Mouse (Mus musculus): ENCODE results near the gene Slit3. TPM values are rescaled to one million over a fixed set of nuclear protein-coding genes. Genes with fewer than 3 reads are reported as not detected.

Gene Slit3
- total and polyA plus RNA-seq, 2 experiments from 2014 or later = 6.7 to 23.7 TPM

GRCm38 (mm10) chr11:35261562-35262087, 140.6 kb downstream of the Slit3 start:
- TF ChIP-seq EP300 (IDR thresholded peaks at IDR 0.05; ENCODE audit: low read depth) (no peak), CTCF (IDR thresholded peaks at IDR 0.05; ENCODE audit: low read depth) (no peak)
- Histone ChIP-seq H3K4me2 (ENCODE audit: low read depth, low read length) (no peak overlapping the region), H3K4me1 (ENCODE audit: control insufficient read depth, insufficient read depth) (peaks cover 5% of the 10 kb centered on the region), H3K9ac (replicated peaks; ENCODE audit: low read depth, low read length) (no peak overlapping the region), H3K36me3 (replicated peaks; ENCODE audit: control insufficient read depth, insufficient read depth, low read length) (no peaks in the 10 kb centered on the region), H3K4me3 (ENCODE audit: low read depth, low read length) (no peak overlapping the region), H3K27ac (ENCODE audit: low read depth) (no peak overlapping the region), H3K9me3 (replicated peaks; ENCODE audit: control insufficient read depth, low read length) (no peaks in the 10 kb centered on the region), H3K27me3 (ENCODE audit: control insufficient read depth, insufficient read depth, low read length) (no peaks in the 10 kb centered on the region)
- WGBS = 83% methylated on average over 10 of the region's 10 CpGs
- no peak for DNase-seq (ENCODE audit: low spot score)
- no peak for ATAC-seq (ENCODE audit: insufficient read depth, low read depth)

DNA sequence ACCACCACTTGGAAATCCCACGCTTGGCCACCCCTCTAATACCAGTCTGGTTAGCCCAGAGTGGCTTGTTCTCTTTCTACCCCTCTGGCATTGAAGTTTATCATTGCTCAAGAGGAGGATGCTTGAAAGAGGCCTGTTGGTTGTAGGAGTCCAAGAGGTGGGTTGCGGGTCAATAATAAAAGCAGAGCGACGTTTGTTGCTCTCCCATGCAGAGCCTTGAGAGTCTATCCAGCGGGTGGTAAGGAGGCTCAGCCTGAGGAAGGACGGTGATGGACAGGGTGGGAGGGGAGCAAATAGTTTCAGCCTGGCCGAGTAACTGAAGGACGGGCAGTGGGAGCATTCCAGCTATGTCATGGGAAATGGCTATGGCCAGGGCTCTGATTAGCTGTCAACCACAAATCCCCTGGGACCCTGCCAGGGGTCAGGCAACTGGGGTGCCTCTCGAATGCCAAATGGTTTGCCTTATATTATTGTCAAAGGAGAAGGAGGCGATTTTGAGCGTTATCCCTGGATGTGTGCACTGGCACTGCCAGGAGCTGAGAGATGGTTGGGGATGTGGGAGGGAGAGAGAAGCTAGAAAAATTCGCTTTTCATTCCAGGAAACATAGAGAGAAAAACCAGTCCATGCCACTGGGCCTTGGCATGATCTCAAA, 141.4 kb downstream of the Slit3 start:
- H3K36me3 ChIP-seq (replicated peaks; ENCODE audit: control insufficient read depth, insufficient read depth, low read length) = no peaks in the 10 kb centered on the region
- WGBS = 60% methylated on average over 12 of the region's 12 CpGs
- H3K4me1 ChIP-seq (ENCODE audit: control insufficient read depth, insufficient read depth) = peaks cover 5% of the 10 kb centered on the region
- H3K4me3 ChIP-seq (ENCODE audit: low read depth, low read length) = no peak overlapping the region
- TF ChIP-seq EP300 (IDR thresholded peaks at IDR 0.05; ENCODE audit: low read depth) (no peak), CTCF (IDR thresholded peaks at IDR 0.05; ENCODE audit: low read depth) (no peak)
- no peaks in the 10 kb centered on the region for H3K27me3 ChIP-seq (ENCODE audit: control insufficient read depth, insufficient read depth, low read length)
- no peak overlapping the region for H3K27ac ChIP-seq (ENCODE audit: low read depth)
- no peak overlapping the region for H3K9ac ChIP-seq (replicated peaks; ENCODE audit: low read depth, low read length)
- no peaks in the 10 kb centered on the region for H3K9me3 ChIP-seq (replicated peaks; ENCODE audit: control insufficient read depth, low read length)
- DNase-seq (ENCODE audit: low spot score) (no peak), ATAC-seq (ENCODE audit: insufficient read depth, low read depth) (no peak)
- H3K4me2 ChIP-seq (ENCODE audit: low read depth, low read length) = no peak overlapping the region

DNA sequence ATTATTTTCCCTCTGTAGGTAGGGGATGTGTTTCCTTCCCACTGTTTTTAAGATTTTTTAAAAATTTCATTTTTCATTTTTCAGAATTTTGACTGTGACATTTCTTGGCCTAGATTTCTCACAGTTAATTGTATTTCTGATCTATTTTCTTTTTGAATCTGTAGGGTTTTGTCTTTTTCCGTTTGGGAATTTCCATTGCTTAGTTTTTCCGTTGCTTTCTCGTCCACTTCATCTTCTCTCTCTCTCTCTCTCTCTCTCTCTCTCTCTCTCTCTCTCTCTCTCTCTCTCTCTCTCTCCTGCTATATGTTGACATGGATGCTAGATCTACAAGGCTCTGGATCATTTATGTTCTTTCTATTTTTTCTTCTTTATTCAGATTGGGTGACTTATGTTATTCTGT, 143.7 kb downstream of the Slit3 start:
- Histone ChIP-seq H3K4me3 (ENCODE audit: low read depth, low read length) (no peak overlapping the region), H3K9ac (replicated peaks; ENCODE audit: low read depth, low read length) (no peak overlapping the region), H3K36me3 (replicated peaks; ENCODE audit: control insufficient read depth, insufficient read depth, low read length) (no peaks in the 10 kb centered on the region), H3K27me3 (ENCODE audit: control insufficient read depth, insufficient read depth, low read length) (no peaks in the 10 kb centered on the region), H3K27ac (ENCODE audit: low read depth) (no peak overlapping the region), H3K9me3 (replicated peaks; ENCODE audit: control insufficient read depth, low read length) (no peaks in the 10 kb centered on the region), H3K4me1 (ENCODE audit: control insufficient read depth, insufficient read depth) (no peaks in the 10 kb centered on the region; the same call in 1 of the 2 replicates), H3K4me2 (ENCODE audit: low read depth, low read length) (no peak overlapping the region)
- DNase-seq (ENCODE audit: low spot score) = no peak
- ATAC-seq (ENCODE audit: insufficient read depth, low read depth) = no peak
- WGBS = 87% methylated on average over 3 of the region's 3 CpGs
- TF ChIP-seq CTCF (IDR thresholded peaks at IDR 0.05; ENCODE audit: low read depth) (no peak), EP300 (IDR thresholded peaks at IDR 0.05; ENCODE audit: low read depth) (no peak)

GRCm38 (mm10) chr11:35270396-35270795, 149.4 kb downstream of the Slit3 start:
- no peak for ATAC-seq (ENCODE audit: insufficient read depth, low read depth)
- H3K4me1 ChIP-seq (ENCODE audit: control insufficient read depth, insufficient read depth) = no peaks in the 10 kb centered on the region
- TF ChIP-seq EP300 (IDR thresholded peaks at IDR 0.05; ENCODE audit: low read depth) (no peak), CTCF (IDR thresholded peaks at IDR 0.05; ENCODE audit: low read depth) (no peak)
- no peak overlapping the region for H3K9ac ChIP-seq (replicated peaks; ENCODE audit: low read depth, low read length)
- WGBS = 55% methylated on average over 9 of the region's 9 CpGs
- no peaks in the 10 kb centered on the region for H3K36me3 ChIP-seq (replicated peaks; ENCODE audit: control insufficient read depth, insufficient read depth, low read length)
- H3K9me3 ChIP-seq (replicated peaks; ENCODE audit: control insufficient read depth, low read length) = no peaks in the 10 kb centered on the region
- H3K4me2 ChIP-seq (ENCODE audit: low read depth, low read length) = no peak overlapping the region
- no peaks in the 10 kb centered on the region for H3K27me3 ChIP-seq (ENCODE audit: control insufficient read depth, insufficient read depth, low read length)
- no peak overlapping the region for H3K4me3 ChIP-seq (ENCODE audit: low read depth, low read length)
- no peak overlapping the region for H3K27ac ChIP-seq (ENCODE audit: low read depth)
- DNase-seq (ENCODE audit: low spot score) = no peak

- Histone ChIP-seq H3K4me2 (ENCODE audit: low read depth, low read length) (no peak overlapping the region), H3K9me3 (replicated peaks; ENCODE audit: control insufficient read depth, low read length) (no peaks in the 10 kb centered on the region), H3K27me3 (ENCODE audit: control insufficient read depth, insufficient read depth, low read length) (no peaks in the 10 kb centered on the region), H3K27ac (ENCODE audit: low read depth) (no peak overlapping the region), H3K4me3 (ENCODE audit: low read depth, low read length) (no peak overlapping the region), H3K36me3 (replicated peaks; ENCODE audit: control insufficient read depth, insufficient read depth, low read length) (no peaks in the 10 kb centered on the region), H3K4me1 (ENCODE audit: control insufficient read depth, insufficient read depth) (peaks cover 17% of the 10 kb centered on the region), H3K9ac (replicated peaks; ENCODE audit: low read depth, low read length) (no peak overlapping the region)
- ATAC-seq (ENCODE audit: insufficient read depth, low read depth) (no peak), DNase-seq (ENCODE audit: low spot score) (no peak)
- no peak for TF ChIP-seq CTCF (IDR thresholded peaks at IDR 0.05; ENCODE audit: low read depth)
- TF ChIP-seq EP300 (IDR thresholded peaks at IDR 0.05; ENCODE audit: low read depth) = no peak
- 83% methylated on average over 10 of the region's 10 CpGs for WGBS
These were observed 152.4 kb downstream of the Slit3 start for GRCm38 (mm10) chr11:35273416-35273815.

DNA sequence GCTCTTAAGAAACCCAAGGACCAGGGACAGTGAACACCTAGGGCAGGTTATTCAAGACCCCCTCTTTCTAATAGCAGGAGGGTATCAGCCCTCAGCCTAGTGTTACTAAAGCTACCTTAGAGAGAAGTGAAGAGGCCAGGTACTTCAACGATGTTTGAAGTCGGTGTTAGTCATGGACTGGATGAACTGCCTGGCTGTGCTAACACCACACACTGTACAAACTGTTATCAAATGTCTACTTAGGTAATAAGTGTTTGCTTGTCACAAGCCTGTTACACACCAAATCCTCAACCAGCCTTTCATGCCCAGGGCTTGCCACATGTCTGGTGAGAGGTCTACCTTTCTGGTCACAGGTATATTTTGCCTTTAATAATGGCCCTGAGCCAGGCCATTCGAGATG, 153.0 kb downstream of the Slit3 start:
- Histone ChIP-seq H3K9me3 (replicated peaks; ENCODE audit: control insufficient read depth, low read length) (no peaks in the 10 kb centered on the region), H3K9ac (replicated peaks; ENCODE audit: low read depth, low read length) (no peak overlapping the region), H3K4me3 (ENCODE audit: low read depth, low read length) (no peak overlapping the region), H3K4me2 (ENCODE audit: low read depth, low read length) (no peak overlapping the region), H3K4me1 (ENCODE audit: control insufficient read depth, insufficient read depth) (peaks cover 23% of the 10 kb centered on the region), H3K27me3 (ENCODE audit: control insufficient read depth, insufficient read depth, low read length) (no peaks in the 10 kb centered on the region), H3K36me3 (replicated peaks; ENCODE audit: control insufficient read depth, insufficient read depth, low read length) (no peaks in the 10 kb centered on the region), H3K27ac (ENCODE audit: low read depth) (no peak overlapping the region)
- no peak for DNase-seq (ENCODE audit: low spot score)
- ATAC-seq (ENCODE audit: insufficient read depth, low read depth) = no peak
- TF ChIP-seq CTCF (IDR thresholded peaks at IDR 0.05; ENCODE audit: low read depth) = no peak
- no peak for TF ChIP-seq EP300 (IDR thresholded peaks at IDR 0.05; ENCODE audit: low read depth)
- 70% methylated on average over 3 of the region's 3 CpGs for WGBS
